Mouse (Mus musculus) brain, embryonic 14.5 days (tissue): ENCODE data around the gene Gm5771.
"Not testable (repeated sequence)": the region's sequence is repeated elsewhere in the genome, so short reads cannot be mapped to it uniquely, and the experiment has no call there.

Experiments
- CTCF ChIP-seq: fragments of 200-500 bp; IDR thresholded peaks from 2 replicates; pipeline ENCODE4 v1.5.1; 2012; ENCODE audit warnings: inconsistent platforms, mild to moderate bottlenecking, moderate library complexity, borderline replicate concordance; ENCODE audit not compliant: insufficient read depth, insufficient read length; ENCODE audit errors: extremely low read depth
- POLR2A ChIP-seq: fragments of 200-500 bp; IDR thresholded peaks from 2 replicates; pipeline ENCODE4 v1.6.1; 2012; ENCODE audit warnings: mild to moderate bottlenecking, inconsistent platforms, borderline replicate concordance; ENCODE audit not compliant: poor library complexity, insufficient read depth, insufficient read length, severe bottlenecking; ENCODE audit errors: extremely low read depth

GRCm38 (mm10) chr6:41442261-41442660, 50.1 kb downstream of the Gm5771 start:
- TF ChIP-seq POLR2A, CTCF: not testable (repeated sequence)
